Mouse (Mus musculus): ENCODE results near the gene Mogs.

DNA sequence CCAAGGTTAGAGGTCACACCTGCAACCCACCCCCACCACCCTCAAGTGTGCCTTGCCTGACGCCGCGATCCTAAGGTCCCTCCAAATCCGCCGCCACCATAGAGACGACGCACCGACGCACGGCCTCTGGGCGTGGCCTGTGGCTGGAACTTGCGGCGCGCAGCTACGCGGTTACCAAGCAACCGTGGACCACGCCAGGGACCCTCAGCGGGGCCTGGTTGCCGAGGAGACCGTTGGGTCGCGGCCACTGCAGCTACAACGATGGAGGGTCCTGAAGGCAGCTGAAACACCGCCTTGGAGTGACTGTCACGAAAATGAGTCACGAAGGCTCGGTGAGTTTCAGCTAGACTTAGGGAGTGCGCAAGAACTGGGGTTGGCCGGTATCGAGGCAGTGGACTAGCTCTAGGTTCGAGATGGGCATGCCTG lies 41.0 kb downstream of the Mogs start, which contains the start of the genes Wdr54 and 1700003E16Rik:
- TF ChIP-seq CTCF (IDR thresholded peaks at IDR 0.05; ENCODE audit: extremely low read depth, insufficient read depth, low read length) (no peak), POLR2A (IDR thresholded peaks at IDR 0.05; ENCODE audit: extremely low read depth, insufficient read depth, low read length) (peak; percentile 52; the same call in 1 of the 2 replicates)

Measured in cortical plate, adult 2 months (tissue).